Mouse (Mus musculus): ENCODE data around the gene Cyb5rl.

The Cyb5rl gene

DNA sequence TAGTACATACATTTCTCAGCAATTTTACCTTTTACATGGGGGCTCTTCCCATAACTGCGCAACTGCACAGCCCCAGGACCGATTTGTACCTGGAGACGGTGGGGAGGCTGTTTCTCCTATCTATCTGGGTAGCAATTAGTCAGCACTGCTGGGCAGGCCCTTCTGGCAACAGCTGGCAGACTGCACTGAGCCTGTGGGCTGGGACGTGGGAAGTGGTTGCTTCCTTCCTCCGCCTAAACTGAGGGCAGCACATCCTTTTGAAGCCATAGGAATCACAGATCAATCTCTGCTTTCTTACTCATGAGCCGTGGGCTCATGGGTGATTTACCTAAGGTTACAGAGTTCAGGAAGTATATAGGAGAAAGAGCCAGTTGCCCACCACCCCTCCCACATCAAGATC is 8.0 kb upstream of the Cyb5rl start:
- intact Hi-C loops (cut with DNase I): no loop called here

DNA sequence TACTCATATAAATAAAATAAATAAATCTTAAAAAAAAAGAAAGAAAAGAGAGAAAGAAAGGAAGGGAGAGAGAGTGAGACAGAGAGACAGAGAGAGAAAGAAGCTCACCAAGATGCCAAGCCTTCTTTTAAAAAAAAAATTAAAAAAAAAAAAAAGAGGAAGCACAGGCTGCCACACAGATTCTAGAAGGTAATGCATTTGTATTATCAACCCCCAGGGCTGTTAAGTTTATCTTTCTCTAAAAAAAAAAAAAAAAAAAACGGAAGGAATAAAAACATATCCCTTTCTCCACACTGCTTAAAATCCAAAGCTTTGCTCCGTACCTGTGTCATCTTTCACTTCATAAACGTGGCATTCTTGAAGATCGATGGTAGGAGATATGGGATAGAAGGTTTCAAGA is 5.2 kb upstream of the Cyb5rl start:
- intact Hi-C loops (cut with DNase I): loop anchor here (10.0 kb wide), 1 partner anchor 103 kb away; no protein-coding TSS in a partner anchor

DNA sequence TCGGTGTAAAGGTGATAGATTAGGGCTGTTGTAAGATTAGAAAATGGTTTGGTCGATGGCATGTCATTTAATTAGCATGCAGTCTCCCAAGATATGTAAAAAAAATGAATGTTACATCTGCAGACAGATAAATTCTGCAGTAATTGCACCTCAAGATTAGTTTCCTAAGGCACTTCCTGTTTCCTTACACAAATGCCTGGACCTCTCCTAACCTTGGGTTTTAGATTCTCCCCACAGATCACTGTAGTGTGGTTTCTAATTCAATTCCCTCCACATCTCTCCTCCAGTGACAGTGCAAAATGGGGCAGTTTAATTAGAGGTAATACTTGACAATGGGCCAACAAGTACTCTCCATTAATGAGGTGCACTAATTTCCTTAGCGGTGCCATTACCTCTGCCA is 3.6 kb upstream of the Cyb5rl start:
- intact Hi-C loops (cut with DNase I): loop anchor here (10.0 kb wide), 1 partner anchor 102 kb away; no protein-coding TSS in a partner anchor

DNA sequence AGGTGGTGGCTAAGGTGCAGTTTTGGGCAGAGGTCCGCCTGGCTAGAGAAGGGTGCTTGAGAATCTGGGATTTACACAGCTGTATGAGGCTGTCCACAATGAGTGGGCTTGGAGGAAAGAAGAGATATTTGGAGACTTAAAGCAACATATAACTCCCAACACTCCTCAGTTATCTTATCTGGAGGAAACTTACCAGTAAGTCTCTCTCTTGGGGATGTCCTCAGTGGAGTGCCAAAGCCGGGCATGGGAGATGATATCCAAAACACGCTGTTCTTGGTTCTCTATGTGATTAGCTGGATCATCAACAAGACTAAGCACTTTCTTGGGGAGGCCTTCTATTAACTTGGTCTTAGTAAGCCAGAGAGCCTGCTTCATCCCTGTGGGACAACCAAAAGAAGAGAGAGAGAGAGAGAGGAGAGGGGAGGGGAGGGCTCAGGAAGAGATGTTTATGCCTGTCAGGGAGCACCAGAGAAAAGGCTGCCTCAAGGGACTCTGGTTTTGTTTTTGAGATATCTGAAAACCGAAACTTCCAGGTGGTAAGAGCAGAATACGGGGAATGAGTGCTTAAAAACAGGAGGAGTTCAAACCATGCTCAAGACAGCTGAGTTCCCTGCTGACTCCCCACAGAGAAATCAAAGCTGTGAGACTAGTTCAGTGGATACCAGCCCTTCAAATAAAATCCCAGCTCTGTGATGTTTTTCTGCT is 2.2 kb upstream of the Cyb5rl start:
- intact Hi-C loops (cut with DNase I): loop anchor here (5.0 to 10.0 kb wide), 2 partner anchors 53 to 100 kb away; no protein-coding TSS in a partner anchor

DNA sequence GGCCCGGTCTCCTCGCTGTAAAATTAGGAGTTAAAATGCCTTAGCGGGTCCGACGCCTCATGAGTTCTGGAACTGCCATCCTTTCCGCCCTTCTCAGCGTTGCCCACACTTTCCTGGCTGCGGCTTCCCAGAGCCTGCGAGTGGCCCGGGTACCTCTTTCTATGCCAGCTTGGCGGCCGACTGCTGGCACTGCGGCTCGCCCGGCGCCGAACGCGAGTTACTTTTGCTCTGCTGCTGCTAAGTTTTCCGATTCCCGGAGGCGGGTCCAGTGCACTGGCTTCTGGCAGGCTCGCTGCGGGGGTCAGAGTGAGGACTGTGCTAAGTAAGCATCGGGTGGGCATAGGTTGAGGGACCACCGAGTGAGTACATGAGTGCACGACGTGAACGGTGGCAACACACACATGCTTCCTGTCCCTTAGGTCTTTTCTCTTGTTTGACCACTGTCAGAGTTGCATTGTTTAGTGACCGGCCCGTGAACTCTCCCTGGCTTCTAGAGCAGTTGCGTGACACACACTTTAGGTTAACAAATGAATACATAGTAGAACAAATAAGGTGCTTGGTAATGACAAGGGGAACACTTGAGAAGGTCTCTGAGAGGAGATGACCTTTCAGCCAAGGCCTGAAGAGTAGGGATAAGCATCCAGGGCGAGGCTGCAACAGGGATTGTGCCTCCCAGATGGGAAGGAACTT is 508 bp downstream of the Cyb5rl start:
- intact Hi-C loops (cut with DNase I): loop anchor here (5.0 to 10.0 kb wide), 2 partner anchors 50 to 98 kb away; no protein-coding TSS in a partner anchor

DNA sequence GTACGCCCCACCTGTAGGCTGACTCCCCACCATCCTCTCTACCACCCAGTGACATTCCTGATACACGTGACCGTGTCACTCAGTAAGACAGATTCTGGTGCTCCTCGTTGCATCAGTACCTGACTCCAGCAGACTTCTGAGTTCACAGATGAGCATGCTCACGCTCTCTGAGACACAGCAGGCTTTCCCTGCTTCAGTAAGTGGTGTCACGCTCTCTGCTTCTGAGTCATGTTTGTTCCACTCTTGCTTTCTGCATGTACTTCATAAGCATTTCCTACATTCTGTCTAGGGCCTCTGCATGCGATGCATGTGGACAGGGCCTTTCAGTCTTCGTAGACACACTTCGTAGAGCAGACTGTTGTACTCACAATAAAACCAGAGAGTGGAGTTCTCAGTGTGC is 5.6 kb downstream of the Cyb5rl start:
- intact Hi-C loops (cut with DNase I): no loop called here

DNA sequence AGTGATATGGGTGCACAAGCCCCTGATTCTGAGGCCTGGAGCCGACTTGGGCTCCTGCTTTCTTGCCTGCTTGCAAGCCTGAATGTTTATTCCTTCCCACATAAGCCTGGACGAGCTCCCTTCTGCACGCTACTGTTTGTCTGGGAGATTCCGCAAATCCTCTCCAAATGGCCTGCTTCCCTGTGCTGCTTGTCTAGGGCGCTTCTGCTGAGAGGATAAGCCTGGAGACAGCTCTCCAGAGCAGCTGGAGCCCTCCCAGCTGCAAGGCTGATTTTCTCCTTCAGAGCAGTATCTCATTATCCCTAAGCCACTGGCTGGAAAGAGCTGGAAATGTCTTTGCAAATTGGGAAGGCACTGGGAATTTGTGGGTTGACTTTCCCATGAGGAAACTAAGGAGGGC is 8.7 kb downstream of the Cyb5rl start:
- intact Hi-C loops (cut with DNase I): no loop called here

DNA sequence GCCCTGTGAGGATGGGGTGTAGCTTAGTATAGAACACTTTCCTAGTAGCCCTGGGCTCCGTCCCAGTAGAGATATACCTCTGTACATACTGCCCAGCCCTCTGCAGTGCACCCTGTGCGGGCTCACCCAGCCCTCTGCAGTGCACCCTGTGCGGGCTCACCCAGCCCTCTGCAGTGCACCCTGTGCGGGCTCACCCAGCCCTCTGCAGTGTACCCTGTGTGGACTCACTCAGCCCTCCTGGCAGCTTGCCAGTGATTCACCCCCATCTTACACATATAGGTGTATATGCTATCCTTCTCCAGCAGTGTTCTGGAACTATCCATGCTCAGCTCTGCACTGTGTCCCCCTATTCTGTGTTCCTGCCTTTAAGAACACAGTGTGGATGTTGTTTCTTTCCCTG is 12.1 kb downstream of the Cyb5rl start:
- intact Hi-C loops (cut with DNase I): no loop called here

DNA sequence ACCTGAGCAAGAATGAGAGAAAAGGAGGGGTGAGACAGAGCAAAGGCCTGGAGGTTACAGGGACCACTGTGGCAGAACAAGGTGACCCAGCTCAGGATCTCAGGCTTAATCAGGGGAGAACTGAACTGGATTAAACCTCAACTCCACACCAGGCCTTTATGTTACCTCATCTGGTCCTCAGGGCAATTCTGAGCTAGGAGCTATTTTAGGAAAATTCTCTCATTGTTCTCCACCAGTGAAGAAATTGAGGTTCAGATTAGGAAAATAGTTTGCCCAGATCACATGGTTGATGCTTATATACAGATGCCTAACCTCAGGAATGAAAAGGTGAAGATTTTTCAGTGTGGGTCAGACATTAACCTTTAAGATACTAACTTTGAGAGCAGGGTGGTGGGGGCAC is 12.9 kb downstream of the Cyb5rl start:
- intact Hi-C loops (cut with DNase I): no loop called here

DNA sequence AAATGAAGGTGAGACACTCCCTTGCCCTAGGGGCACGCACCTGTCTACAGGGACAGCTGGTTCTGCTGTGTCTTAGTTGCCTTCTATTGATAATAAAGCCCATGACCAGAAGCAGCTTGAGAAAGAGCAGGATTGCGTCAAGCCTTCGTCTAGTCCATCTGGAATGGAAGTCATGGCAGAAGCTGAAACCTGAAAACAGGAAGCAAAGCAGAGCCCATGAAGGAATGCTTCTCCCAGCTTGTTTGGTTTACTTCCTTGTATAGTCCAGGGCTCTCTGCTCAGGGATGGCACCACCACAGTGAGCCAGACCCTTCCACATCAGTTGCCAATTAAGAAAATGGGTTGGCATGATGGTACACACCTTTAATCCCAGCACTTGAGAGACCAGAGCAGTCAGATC is 15.4 kb downstream of the Cyb5rl start:
- intact Hi-C loops (cut with DNase I): no loop called here

DNA sequence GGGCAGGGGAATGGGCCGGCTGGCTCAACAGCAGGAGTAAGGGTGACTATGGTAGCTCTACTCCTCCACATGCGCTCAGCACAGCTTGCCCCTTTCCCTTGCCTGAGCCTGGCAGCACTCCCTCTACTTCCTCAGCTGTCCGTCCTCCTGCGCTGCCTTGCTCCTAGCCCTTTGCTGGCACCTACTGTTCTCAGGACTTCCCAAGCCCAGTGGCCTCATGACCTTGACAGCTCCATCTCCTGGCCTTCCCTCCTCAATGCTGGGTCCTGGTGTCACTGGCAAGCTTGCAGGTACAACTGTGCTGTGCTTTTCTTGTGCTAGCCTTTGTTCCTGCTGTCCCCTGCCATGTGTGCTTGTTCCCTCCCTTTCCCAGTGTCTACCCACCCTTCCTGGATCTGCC is 16.3 kb downstream of the Cyb5rl start:
- intact Hi-C loops (cut with DNase I): no loop called here

DNA sequence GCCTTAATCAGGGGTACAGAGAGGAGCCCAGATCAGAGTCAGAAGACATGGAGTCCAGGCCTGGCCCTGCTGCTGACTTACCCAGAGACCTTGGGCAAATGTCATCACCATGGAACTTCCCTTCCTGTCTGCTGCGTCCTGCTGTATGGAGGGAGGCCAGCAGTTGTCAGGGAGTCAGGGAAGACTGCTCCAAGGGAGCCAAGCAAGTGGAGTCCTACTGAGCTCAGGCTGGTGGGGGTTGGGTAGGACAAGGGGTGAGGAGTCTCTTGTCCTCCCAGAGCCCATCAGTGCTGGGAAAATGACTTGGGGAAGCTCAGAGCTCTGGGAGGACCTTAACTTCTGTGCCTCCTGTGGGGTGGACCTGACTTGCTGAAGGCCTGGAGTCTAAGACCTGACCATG is 17.6 kb downstream of the Cyb5rl start:
- intact Hi-C loops (cut with DNase I): no loop called here

DNA sequence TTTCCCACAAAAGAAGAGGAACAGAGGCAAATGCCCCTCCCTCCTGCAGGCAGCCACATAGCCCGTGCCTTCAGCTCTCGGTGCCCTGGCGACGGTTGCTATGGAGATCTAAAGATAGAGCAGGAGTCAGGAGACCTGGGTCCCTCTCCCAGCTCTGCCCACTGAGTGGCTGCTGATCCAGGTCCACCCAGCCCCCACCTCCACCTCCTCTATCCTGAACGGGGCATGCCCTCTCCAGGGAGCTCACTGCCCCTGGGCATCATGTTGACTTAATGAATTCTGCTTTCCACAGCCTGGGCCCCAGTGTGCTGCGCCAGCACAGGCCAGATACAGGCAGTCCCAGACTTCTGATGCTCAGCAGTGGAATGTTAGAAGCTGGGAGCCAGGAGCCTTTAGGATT is 18.1 kb downstream of the Cyb5rl start:
- intact Hi-C loops (cut with DNase I): no loop called here

DNA sequence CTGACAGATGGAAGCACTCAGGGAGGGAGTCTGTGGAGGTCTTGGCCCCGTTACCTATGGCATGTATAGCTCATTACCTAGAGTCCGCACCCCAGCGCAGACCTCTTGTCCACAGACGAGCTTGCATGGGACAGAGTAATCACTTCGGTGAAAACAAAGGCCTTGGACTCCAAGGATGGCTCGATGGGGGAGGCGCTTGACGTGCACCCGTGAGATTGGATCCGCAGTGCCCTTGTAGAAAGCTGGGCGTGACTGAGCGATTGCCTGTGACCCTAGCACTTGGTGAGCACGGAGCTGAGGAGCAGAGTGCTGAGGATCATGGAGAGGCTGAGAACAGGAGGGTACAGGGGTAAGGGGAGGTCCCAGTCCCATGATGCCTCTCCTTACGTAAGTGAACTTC is 24.9 kb downstream of the Cyb5rl start:
- intact Hi-C loops (cut with DNase I): no loop called here

DNA sequence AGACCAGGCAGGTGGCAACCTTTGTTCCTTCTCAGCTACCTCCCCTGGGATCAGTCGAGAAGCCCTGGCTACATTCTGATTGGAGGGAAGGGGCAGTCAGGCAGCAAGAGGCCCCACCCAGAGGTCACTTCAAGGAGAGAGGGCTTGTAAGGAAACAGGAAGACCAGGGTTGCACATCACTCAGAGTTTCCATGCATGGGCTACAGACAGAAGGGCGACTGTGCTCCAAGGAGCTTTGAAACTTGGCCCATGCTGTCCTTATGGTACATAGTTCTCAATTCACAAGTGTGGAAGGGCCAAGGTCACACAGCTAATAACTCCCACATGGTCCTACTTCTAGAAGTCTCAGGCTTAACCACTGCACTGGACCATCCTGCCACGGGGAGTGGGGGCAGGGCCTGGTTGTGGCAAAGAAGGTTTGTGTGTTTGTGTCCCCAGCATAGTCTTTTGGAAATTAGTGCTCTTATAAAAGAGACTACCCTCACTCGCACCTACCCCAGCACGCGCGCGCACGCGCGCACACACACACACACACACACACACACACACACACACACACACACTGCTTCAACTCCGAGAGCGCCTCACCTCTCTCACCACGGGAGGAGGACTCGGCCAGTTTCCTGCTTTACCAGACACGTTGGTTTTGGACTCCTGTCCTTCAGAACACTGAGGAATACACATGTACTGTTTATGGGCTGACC is 27.8 kb downstream of the Cyb5rl start:
- intact Hi-C loops (cut with DNase I): no loop called here

DNA sequence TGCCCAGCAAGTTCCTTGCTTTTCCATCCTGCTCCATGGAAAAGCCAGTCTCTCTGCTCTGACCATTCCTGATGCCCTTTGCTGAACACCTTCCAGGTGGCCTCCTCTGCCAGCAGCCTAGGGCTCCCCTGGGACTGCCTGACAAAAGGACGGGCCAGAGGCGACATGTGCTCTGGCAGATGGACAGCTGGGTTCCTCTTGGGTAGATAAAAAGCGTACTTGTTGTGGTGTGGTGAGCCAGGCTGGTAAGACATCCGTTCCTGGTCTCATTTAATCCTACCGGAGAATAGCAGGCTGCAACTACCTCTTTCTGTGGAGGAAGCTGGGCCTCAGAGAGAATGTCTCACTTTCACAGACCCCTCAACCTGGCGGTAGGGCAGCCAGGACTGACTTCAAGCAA is 29.3 kb downstream of the Cyb5rl start:
- intact Hi-C loops (cut with DNase I): no loop called here

DNA sequence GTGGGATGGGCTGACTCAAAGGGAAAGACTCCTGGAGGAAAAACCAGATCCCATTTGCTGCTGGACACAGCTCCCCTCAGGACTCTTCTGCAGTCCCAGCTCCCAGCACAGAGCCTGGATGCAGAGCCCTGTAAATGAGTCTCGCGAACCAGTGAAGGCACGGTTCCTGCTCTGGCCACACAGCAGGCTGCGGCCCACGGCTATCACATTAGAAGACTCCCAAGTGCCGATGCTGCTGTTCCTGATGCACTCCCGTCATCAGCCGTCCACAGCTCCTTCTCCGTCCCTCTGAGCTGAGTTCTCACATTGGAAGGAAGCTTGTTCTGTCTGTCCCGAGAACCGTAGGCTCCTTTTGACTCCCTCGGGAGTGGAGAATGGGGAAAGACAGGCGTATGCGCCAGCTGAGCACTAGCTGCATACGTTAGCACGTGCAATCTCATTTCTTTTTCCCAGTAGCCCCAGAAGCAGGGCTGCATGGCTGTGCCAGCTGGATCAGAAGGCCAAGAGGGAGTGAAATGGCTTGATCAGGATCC is 30.1 kb downstream of the Cyb5rl start, which contains the start of gene Cdcp2:
TSS of gene Cdcp2 (plus strand) at position 51 of the 533 bp plus-strand sequence.
- intact Hi-C loops (cut with DNase I): no loop called here

DNA sequence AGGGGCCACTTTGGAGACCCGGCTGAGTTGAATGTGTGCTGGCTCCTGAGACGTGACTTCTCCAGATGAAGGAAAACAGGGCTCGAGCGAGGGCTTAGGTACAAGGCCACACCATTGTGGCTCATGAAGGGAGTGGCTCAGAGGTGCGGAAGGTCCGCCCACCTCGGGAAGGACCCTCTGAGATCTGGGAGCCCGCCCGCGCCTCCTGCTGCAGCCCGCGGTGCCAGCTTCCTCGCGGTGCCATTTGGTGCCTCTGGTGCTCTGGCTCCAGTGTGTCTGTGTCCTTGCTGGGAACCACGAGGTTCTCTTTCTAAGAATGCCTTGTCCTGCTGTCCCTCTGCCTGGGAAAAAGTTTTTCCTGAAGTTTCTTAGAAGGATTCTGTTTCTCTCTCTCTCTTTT is 31.1 kb downstream of the Cyb5rl start:
- intact Hi-C loops (cut with DNase I): no loop called here

DNA sequence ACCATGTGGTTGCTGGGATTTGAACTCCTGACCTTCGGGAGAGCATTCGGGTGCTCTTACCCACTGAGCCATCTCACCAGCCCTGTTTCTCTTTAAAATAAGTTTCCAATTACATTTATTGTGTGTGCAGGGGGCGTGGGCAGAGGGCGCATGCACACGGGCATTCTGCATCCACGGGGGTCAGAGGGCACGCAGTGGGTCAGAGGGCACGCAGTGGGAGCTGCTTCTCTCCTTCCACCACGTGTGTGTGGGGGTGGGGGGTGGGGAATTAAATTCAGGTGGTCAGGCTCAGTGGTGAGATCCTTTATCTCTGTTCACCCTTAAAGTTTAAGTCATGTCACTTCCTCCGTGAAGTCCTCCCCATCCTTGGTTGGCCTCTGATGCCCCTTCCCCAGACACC is 31.6 kb downstream of the Cyb5rl start:
- intact Hi-C loops (cut with DNase I): no loop called here

DNA sequence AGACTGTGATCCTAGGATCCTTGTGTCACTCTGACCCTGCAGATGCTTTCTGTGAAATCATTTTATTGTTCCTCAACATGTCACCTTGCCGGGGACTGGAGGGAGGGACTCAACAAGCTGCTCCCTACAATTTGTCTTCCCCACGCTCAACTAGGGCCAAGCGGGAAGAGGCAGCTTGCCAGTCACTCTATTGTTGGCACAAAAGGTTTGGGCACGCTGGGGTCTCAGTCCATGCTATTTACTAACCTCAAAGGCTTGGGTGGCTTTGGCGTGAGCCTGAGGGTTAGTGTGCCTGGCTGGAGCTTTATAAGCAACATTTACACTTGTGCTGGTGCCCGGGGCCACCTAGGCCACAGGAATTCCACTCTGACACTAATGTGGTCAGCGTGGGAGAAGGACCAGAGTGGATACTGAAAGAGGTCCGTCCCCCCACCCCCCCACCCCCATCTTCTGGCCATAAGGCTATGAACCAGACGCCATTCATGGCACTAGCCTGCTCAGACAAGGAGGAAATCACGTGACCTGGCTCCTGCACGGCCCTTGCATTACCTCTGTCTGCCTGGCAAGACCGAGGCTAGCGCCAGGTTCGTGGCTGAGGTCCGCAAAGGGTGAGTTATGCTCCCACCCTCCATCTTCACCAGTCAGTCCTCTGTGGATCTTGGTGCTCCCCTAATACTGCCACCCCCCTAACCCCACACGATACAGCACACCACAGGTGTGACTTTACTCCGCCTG is 32.2 kb downstream of the Cyb5rl start:
- intact Hi-C loops (cut with DNase I): no loop called here

DNA sequence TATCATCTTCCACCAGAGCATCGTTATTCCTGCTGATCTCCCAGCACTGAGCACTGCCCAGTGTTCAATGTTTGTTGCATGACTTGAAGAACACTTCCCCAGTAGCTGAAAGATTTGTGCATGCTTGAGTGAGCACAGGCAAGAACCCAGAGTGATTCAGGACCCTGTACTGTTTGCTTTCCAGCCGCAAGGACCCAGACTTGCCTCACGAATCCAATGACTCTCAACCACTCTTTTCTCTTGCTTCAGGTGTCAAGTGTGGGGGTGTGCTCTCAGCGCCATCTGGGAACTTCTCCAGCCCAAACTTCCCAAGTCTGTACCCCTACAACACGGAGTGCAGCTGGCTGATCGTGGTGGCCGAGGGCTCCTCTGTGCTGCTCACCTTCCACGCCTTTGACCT is 35.4 kb downstream of the Cyb5rl start:
- intact Hi-C loops (cut with DNase I): no loop called here
